Mouse (Mus musculus): Measurements from ENCODE around the gene 3110001I22Rik.

- no peak for TF ChIP-seq CHD2 (IDR thresholded peaks at IDR 0.05; ENCODE audit: low read depth, low read length)
- TF ChIP-seq ZNF384 (IDR thresholded peaks at IDR 0.05; ENCODE audit: low read depth, low read length): no peak
These were observed 7.0 kb downstream of the 3110001I22Rik start for GRCm38 (mm10) chr16:13678601-13679319.
